8 mouse cellular contexts compared by ENCODE assay signal in genomic region chr8:111032916-111033315, GRCm38 (mm10). TPM values are rescaled to one million over a fixed set of nuclear protein-coding genes. Genes with fewer than 3 reads are reported as not detected.
DNase-seq lines count a peak whose midpoint lies in the region; ATAC-seq and TF ChIP-seq lines count a peak whose summit lies in the region.

Gene Aars, plus strand, starts transcription at chr8:111033144.

- no peak for TF ChIP-seq POLR2A in bone marrow macrophage, adult 2 months (IDR thresholded peaks at IDR 0.05; ENCODE audit: borderline replicate concordance, low read depth, low read length)

- peak within 1 kb of the TSS; percentile 69 for H3K4me2 ChIP-seq in midbrain, embryonic 12.5 days (replicated peaks)

- 90% methylated on average over 7 of the region's 7 CpGs for WGBS in large intestine, adult 2 months
- 94% methylated on average over 7 of the region's 7 CpGs for WGBS in midbrain, embryonic 12.5 days

- peaks cover 15% of the 10 kb centered on the region for H3K4me1 ChIP-seq in bone marrow macrophage, adult 2 months (ENCODE audit: control insufficient read depth, insufficient read depth, low read length)
- peaks cover 24% of the 10 kb centered on the region for H3K4me1 ChIP-seq in midbrain, embryonic 12.5 days

- H3K9me3 ChIP-seq in midbrain, embryonic 12.5 days = no peaks in the 10 kb centered on the region

- ATAC-seq in midbrain, embryonic 12.5 days (ENCODE audit: low FRiP score, low read depth) = no peak

- intact Hi-C loops in left cerebral cortex, adult 2 months (cut with DNase I) = no loop called here

- H3K27ac ChIP-seq in left cerebral cortex, adult 2 months = peak within 1 kb of the TSS; percentile 95
- H3K27ac ChIP-seq in bone marrow macrophage, adult 2 months (ENCODE audit: insufficient read depth, low read depth, low read length) = peak within 1 kb of the TSS; percentile 59
- peak within 1 kb of the TSS; percentile 84 for H3K27ac ChIP-seq in midbrain, embryonic 12.5 days (replicated peaks)

- H3K27me3 ChIP-seq in midbrain, embryonic 12.5 days = peaks cover 19% of the 10 kb centered on the region; the same call in 1 of the 2 replicates

- peak within 1 kb of the TSS; percentile 98 for H3K4me3 ChIP-seq in left cerebral cortex, adult 2 months
- peak within 1 kb of the TSS; percentile 77 for H3K4me3 ChIP-seq in bone marrow macrophage, adult 2 months (ENCODE audit: insufficient read depth, low read length)
- peak within 1 kb of the TSS; percentile 77 for H3K4me3 ChIP-seq in midbrain, embryonic 12.5 days

- no peak for DNase-seq in left cerebral cortex, adult 2 months (ENCODE audit: extremely low spot score in 1 of 2, low spot score in 2 of 2)
- no peak for DNase-seq in left cerebral cortex, adult 9 months (ENCODE audit: low spot score in 2 of 2)
- no peak for DNase-seq in gonadal fat pad, adult 2 months (ENCODE audit: low read depth)
- DNase-seq in large intestine, adult 2 months (ENCODE audit: low read depth, low spot score) = no peak
- no peak for DNase-seq in frontal cortex, postnatal 36 days (ENCODE audit: low spot score in 2 of 2)
- no peak for DNase-seq in urinary bladder, postnatal 4 days (ENCODE audit: low spot score in 2 of 2)

- no peak for TF ChIP-seq CTCF in left cerebral cortex, adult 2 months (IDR thresholded peaks at IDR 0.05)
- TF ChIP-seq CTCF in bone marrow macrophage, adult 2 months (IDR thresholded peaks at IDR 0.05; ENCODE audit: low read depth, low read length) = no peak

- peak within 1 kb of the TSS; percentile 76 for H3K9ac ChIP-seq in midbrain, embryonic 12.5 days (replicated peaks)

- peaks cover 12% of the 10 kb centered on the region for H3K36me3 ChIP-seq in midbrain, embryonic 12.5 days

RNA-seq across cellular contexts. Expression of gene Aars, which starts in this region (rescaled TPM):
- 100 to 1,000 TPM in 1 of 2 experiments, 10 to 100 TPM in 1; 90.2 to 103 TPM for total RNA-seq in left cerebral cortex, adult 2 months (2021)
- polyA plus RNA-seq in bone marrow macrophage, adult 2 months (2012; ENCODE audit: insufficient read depth, insufficient read length, missing spikeins) = 20.8 and 27.2 TPM in 2 replicates
- 40.0 and 43.7 TPM in 2 replicates for polyA plus RNA-seq in gonadal fat pad, adult 2 months (2012; rRNA removed)
- polyA plus RNA-seq in large intestine, adult 2 months (2012; rRNA removed) = 27.9 and 37.2 TPM in 2 replicates
- polyA plus RNA-seq in midbrain, embryonic 12.5 days (2016; fragmentation: Nextera tagmentation; extraction: Ambion mirVana) = 81.5 and 82.0 TPM in 2 replicates
